Mouse (Mus musculus) testis, adult 2 months (tissue): ENCODE data around the gene Bzw2.

ENCODE experiments used
- CTCF ChIP-seq: fragments of 200-500 bp; IDR thresholded peaks from 2 replicates; pipeline ENCODE4 v1.5.1; 2012; ENCODE audit warnings: low read depth, mild to moderate bottlenecking, inconsistent platforms, low read length, moderate library complexity; ENCODE audit not compliant: control insufficient read depth, insufficient read depth, insufficient replicate concordance
- POLR2A ChIP-seq: fragments of 200-500 bp; IDR thresholded peaks from 2 replicates; pipeline ENCODE4 v1.6.1; 2012; ENCODE audit warnings: low read depth, mild to moderate bottlenecking, inconsistent platforms, low read length, moderate library complexity; ENCODE audit not compliant: control insufficient read depth

DNA sequence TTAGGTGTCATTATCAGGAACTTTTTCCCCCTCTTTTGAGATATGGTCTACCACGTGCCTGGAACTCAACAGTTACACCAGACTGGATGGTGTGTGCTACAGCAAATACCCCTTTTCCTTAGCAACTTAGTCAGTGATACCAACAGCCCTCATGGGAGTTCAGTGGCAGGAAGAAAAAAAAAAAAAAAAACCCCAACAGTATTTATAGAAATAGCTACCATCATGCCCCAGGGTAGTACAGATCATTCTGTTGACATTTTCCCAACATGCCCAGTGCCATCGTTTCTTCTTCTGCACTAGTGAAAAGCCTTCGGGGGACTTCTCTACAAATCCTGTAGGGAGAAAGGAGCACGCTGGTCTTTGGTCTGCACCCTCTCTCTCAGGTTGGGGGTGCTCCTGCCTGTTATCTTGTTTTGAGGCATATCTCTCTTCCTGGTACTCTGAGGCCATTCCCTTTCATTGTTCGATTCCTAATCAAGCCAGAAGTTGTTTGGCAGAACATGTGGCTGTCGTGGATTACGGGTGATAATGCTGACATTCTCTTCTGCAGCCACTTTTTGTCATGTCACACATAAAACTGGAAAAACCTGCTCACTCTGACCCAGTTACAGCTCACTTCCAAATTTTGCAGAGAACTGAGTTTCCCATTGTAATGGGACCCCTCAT lies 6.4 kb upstream of the Bzw2 start:
- TF ChIP-seq POLR2A (no peak), CTCF (no peak)
